Comparison of ENCODE assay signal across 11 mouse cellular contexts in genomic region chr2:62390961-62391461, GRCm38 (mm10). TPM values are rescaled to one million over a fixed set of nuclear protein-coding genes. Genes with fewer than 3 reads are reported as not detected.
DNase-seq lines count a peak whose midpoint lies in the region; ATAC-seq lines count a peak whose summit lies in the region.
"Had no signal": no experiment of that assay in that cellular context is flagged by ENCODE, and none has a peak within 500 bp of the region (broad histone marks: within the 10 kb centered on the region; RNA-seq: fewer than 3 reads in every experiment).

No protein-coding gene starts in this region.

- H3K4me3 ChIP-seq in forebrain, embryonic 13.5 days, result no peak overlapping the region

- no peak overlapping the region for H3K9ac ChIP-seq in forebrain, embryonic 13.5 days

- no peaks in the 10 kb centered on the region for H3K27me3 ChIP-seq in forebrain, embryonic 13.5 days

- H3K36me3 ChIP-seq in forebrain, embryonic 13.5 days (ENCODE audit: poor library complexity, severe bottlenecking), result no peaks in the 10 kb centered on the region

- ATAC-seq in hematopoietic stem cell, adult 5-6 weeks (replicated peaks in 1 of 2; ENCODE audit: insufficient read depth in 1 of 2, low FRiP score in 2 of 2, low TSS enrichment in 1 of 2, low read depth in 1 of 2, poor library complexity in 2 of 2, severe bottlenecking in 2 of 2), result peak; percentile 92 to 94
- ATAC-seq in megakaryocyte-erythroid progenitor cell, adult 5-6 weeks (replicated peaks; ENCODE audit: low FRiP score, low TSS enrichment, poor library complexity, severe bottlenecking), result peak; percentile 97
- ATAC-seq in forebrain, embryonic 13.5 days, result no peak
- ATAC-seq: hindbrain, embryonic 16.5 days had no signal

- H3K4me2 ChIP-seq in forebrain, embryonic 13.5 days, result no peak overlapping the region

- H3K4me1 ChIP-seq in forebrain, embryonic 13.5 days, result no peaks in the 10 kb centered on the region

- H3K27ac ChIP-seq in forebrain, embryonic 13.5 days, result no peak overlapping the region

- 92% methylated on average over 12 of the region's 12 CpGs for WGBS in forebrain, embryonic 13.5 days

- H3K9me3 ChIP-seq in forebrain, embryonic 13.5 days (replicated peaks), result peaks cover 3% of the 10 kb centered on the region; the same call in 1 of the 2 replicates

- DNase-seq in spleen, adult 12 weeks (ENCODE audit: low spot score), result peak; percentile 4
- DNase-seq in spleen, postnatal 14 days (ENCODE audit: low spot score in 2 of 2), result no peak
- no peak for DNase-seq in testis, postnatal 14 days (ENCODE audit: low spot score)
- DNase-seq in right cerebral cortex, postnatal 14 days, result no peak
- no peak for DNase-seq in kidney, adult 18-20 months
- DNase-seq: cerebellum, adult 11 months; midbrain, embryonic 14.5 days had no signal

RNA-seq across cellular contexts. Expression of gene Dpp4, which starts 21.0 kb away (rescaled TPM):
- 31.4 and 39.2 TPM in 2 replicates for total RNA-seq in hematopoietic stem cell, adult 5-6 weeks (2017)
- total RNA-seq in megakaryocyte-erythroid progenitor cell, adult 5-6 weeks (2014; fragmentation: Nextera tagmentation), result 7.2 and 9.5 TPM in 2 replicates
- total RNA-seq in megakaryocyte-erythroid progenitor cell, adult 5-6 weeks (2017), result 14.4 and 15.5 TPM in 2 replicates
- polyA plus RNA-seq in forebrain, embryonic 13.5 days (2015; fragmentation: Nextera tagmentation; extraction: Ambion mirVana), result 0.47 and 0.56 TPM in 2 replicates
